Mouse (Mus musculus) cerebellum, adult 2 months (tissue): Measurements from ENCODE around the gene Metap2.

Experiments
- CTCF ChIP-seq: fragments of 200-500 bp; IDR thresholded peaks from 2 replicates; pipeline ENCODE4 v1.5.1; 2011; ENCODE audit warnings: low read depth, mild to moderate bottlenecking, control low read depth, low read length, moderate library complexity, borderline replicate concordance; ENCODE audit not compliant: insufficient read depth
- POLR2A ChIP-seq: fragments of 200-500 bp; IDR thresholded peaks from 2 replicates; pipeline ENCODE4 v1.6.1; 2011; ENCODE audit warnings: low read length, control low read depth, borderline replicate concordance; ENCODE audit not compliant: insufficient read depth

DNA sequence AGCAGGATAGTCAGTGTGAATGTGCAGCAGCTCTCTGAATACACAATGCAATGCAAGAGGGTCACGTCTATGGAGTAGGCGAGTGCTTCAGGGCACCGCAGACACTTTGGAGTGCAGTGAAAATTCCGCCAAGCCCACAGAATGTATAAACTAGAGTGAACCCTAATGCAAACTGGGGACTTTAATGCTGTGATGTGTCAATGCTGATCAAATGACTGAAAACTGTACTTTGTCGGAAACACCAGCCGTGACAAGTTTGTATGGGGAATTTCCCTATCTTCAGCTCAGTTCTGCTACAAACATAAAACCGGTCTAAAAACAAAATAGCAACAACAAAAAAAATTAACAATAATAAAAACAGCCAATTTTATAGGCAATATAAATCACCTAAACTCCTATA is 28.5 kb downstream of the Metap2 start:
- TF ChIP-seq CTCF, result no peak
- TF ChIP-seq POLR2A, result no peak
